Mouse (Mus musculus) midbrain, embryonic 16.5 days (tissue): ENCODE measurements at regions not wholly inside any gene's neighbourhood (a gene's known extent, or its start where the extent isn't known, plus 50 kb on each side); places are given as distances from the start of the nearest gene placed in this dataset.

Experiments used
- ATAC-seq: fragments of 200-750 bp; cut with Nextera tagmentation; 2 replicates; pipeline ENCODE4 v1.8.0; 2017; ENCODE audit warnings: moderate TSS enrichment
- H3K27ac ChIP-seq: fragments of 300-500 bp; sonication (generic); 2 replicates; pipeline ENCODE4 v1.5.1; 2014; ENCODE audit warnings: mild to moderate bottlenecking, low read length, mixed read lengths
- H3K27me3 ChIP-seq: fragments of 300-500 bp; sonication (generic); 2 replicates; pipeline ENCODE4 v1.6.1; 2014; ENCODE audit warnings: low read depth, low read length, mixed read lengths; ENCODE audit not compliant: control insufficient read depth, insufficient read depth
- H3K36me3 ChIP-seq: fragments of 300-500 bp; sonication (generic); 2 replicates; pipeline ENCODE4 v1.6.1; 2014; ENCODE audit warnings: mild to moderate bottlenecking, low read length, moderate library complexity, mixed read lengths; ENCODE audit not compliant: control insufficient read depth, insufficient read depth
- H3K4me1 ChIP-seq: fragments of 300-500 bp; sonication (generic); 2 replicates; pipeline ENCODE4 v1.6.1; 2014; ENCODE audit warnings: mild to moderate bottlenecking, low read length, mixed read lengths; ENCODE audit not compliant: control insufficient read depth, insufficient read depth
- H3K4me2 ChIP-seq: fragments of 300-500 bp; sonication (generic); 2 replicates; pipeline ENCODE4 v1.6.1; 2014; ENCODE audit warnings: mild to moderate bottlenecking, low read length, mixed read lengths
- H3K4me3 ChIP-seq: fragments of 300-500 bp; sonication (generic); 2 replicates; pipeline ENCODE4 v1.5.1; 2014; ENCODE audit warnings: low read depth, mild to moderate bottlenecking, low read length, moderate library complexity, mixed read lengths
- H3K9ac ChIP-seq: fragments of 300-500 bp; sonication (generic); 2 replicates; pipeline ENCODE4 v1.6.1; 2014; ENCODE audit warnings: low read depth, low read length, mixed read lengths
- H3K9me3 ChIP-seq: fragments of 300-500 bp; sonication (generic); replicated peaks from 2 replicates; pipeline ENCODE4 v1.6.1; 2014; ENCODE audit warnings: mild to moderate bottlenecking, low read length, mixed read lengths; ENCODE audit not compliant: control insufficient read depth, poor library complexity, severe bottlenecking
- WGBS: fragments of 180-500 bp; shearing (Covaris S2); extraction: QIAGEN DNeasy Blood & Tissue Kit; methylation state at CpG from one replicate; pipeline ENCODE4 v1.1.7; 2014; 5-methylcytosine and 5-hydroxymethylcytosine counted together

DNA sequence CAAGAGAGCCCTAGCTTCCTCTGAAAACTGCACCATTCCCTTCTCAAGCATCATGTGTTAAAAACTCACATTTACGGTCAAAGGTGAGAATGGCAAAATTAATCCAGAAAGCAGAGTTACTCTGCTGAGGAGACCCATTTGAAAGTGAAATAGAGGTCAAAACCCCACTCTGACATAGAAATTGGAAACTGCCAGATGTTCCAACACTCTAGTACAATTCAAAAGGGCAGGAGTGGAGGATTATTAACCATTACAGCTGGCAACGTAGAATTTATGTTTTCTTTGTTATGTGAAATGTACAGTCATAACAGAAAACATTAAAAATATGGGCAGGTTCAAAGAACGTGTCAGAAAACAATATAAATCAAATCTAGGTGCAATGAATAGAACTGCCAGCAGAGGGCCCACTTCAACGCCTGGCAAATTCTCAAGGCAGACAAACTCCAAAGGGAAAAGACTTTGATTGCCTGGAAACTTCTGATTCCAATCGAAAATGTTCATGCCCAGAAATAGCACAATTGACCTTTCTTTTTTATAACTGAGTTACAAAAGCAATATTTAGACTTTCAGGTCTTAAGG, 54.2 kb upstream of the Rfpl4b start:
- 22% methylated on average over 5 of the region's 5 CpGs for WGBS
- ATAC-seq: no peak

DNA sequence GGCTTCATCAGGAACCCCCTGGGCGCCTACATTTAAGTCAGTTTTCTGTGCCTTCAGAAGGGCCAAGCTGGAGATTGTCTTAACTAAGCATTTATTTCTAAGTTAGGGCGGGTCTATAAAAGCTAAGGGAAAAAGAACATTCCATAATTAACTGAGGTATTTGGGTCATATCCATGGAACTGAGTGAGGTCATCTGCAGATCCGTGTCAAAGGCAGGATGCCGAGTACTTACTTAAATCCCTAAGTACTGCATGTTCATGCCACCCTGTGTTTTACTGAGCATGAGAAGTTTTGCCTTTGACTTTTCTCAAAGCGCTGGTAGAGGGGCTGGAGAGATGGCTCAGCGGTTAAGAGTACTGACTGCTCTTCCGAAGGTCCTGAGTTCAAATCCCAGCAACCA, 57.7 kb upstream of the Rfpl4b start:
- H3K27ac ChIP-seq: no peak overlapping the region
- ATAC-seq: no peak
- no peaks in the 10 kb centered on the region for H3K27me3 ChIP-seq
- no peaks in the 10 kb centered on the region for H3K9me3 ChIP-seq
- no peak overlapping the region for H3K4me3 ChIP-seq
- H3K36me3 ChIP-seq: no peaks in the 10 kb centered on the region
- H3K4me1 ChIP-seq: no peaks in the 10 kb centered on the region; the same call in 1 of the 2 replicates
- H3K4me2 ChIP-seq: no peak overlapping the region
- no peak overlapping the region for H3K9ac ChIP-seq
- 95% methylated on average over 7 of the region's 7 CpGs for WGBS

More for the DNA sequence above, 54.2 kb upstream of the Rfpl4b start:
- Histone ChIP-seq H3K36me3 (no peaks in the 10 kb centered on the region), H3K9me3 (no peaks in the 10 kb centered on the region), H3K4me1 (no peaks in the 10 kb centered on the region; the same call in 1 of the 2 replicates), H3K27me3 (no peaks in the 10 kb centered on the region), H3K4me3 (no peak overlapping the region), H3K9ac (no peak overlapping the region), H3K27ac (no peak overlapping the region), H3K4me2 (no peak overlapping the region)

DNA sequence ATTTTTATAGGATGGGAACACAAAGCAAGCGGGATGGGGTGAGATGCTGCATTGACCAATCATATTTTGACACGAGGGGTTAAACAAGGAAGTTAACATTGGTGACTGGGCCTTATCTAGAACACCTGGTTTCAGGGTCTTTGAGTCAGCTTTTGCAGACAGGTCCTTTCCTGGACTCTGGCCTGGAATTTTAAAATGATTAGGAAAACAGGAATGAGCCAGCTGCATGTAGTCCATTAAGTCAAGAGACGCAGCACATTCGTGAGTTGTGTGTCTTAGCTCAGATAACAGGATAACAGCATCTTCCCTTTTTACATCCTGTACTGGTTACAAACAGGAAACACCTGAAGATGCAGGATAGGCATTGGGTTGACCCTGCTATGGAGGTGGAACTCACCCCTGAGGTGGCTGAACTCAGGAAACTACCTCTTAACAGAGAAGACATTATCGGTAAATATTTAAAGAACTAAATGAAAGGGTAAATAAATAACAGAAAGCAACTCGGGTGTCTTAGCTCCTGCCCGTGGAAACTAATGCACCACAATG, 59.1 kb upstream of the Rfpl4b start:
- no peaks in the 10 kb centered on the region for H3K4me1 ChIP-seq
- H3K9ac ChIP-seq: no peak overlapping the region
- WGBS: 84% methylated on average over 7 of the region's 7 CpGs
- no peak overlapping the region for H3K27ac ChIP-seq
- no peaks in the 10 kb centered on the region for H3K27me3 ChIP-seq
- H3K36me3 ChIP-seq: no peaks in the 10 kb centered on the region
- ATAC-seq: no peak
- no peaks in the 10 kb centered on the region for H3K9me3 ChIP-seq
- no peak overlapping the region for H3K4me3 ChIP-seq
- H3K4me2 ChIP-seq: no peak overlapping the region

DNA sequence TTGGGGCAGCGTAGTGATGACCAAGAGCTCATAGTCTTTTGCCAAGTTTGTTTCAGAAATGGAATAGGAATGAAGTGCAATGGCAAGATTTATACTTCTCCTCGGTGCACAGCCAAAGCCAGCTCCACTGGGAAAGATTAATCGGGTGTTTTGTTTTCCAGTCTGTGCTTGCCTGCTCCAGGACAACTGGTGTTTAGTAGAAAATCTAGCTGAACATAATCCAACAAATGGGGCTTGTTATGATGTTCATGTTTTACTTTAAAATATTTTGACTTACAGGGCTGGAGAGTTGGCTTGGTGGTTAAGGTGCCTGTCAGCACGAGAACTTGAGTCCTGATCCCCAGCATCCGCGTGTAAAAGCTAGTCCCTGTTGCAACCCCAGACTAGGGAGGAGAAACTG, 60.6 kb upstream of the Rfpl4b start:
- ATAC-seq: no peak
- H3K4me1 ChIP-seq: no peaks in the 10 kb centered on the region
- no peak overlapping the region for H3K9ac ChIP-seq
- H3K27ac ChIP-seq: no peak overlapping the region
- H3K36me3 ChIP-seq: no peaks in the 10 kb centered on the region
- 94% methylated on average over 6 of the region's 6 CpGs for WGBS
- H3K27me3 ChIP-seq: no peaks in the 10 kb centered on the region
- no peak overlapping the region for H3K4me3 ChIP-seq
- no peaks in the 10 kb centered on the region for H3K9me3 ChIP-seq
- H3K4me2 ChIP-seq: no peak overlapping the region

DNA sequence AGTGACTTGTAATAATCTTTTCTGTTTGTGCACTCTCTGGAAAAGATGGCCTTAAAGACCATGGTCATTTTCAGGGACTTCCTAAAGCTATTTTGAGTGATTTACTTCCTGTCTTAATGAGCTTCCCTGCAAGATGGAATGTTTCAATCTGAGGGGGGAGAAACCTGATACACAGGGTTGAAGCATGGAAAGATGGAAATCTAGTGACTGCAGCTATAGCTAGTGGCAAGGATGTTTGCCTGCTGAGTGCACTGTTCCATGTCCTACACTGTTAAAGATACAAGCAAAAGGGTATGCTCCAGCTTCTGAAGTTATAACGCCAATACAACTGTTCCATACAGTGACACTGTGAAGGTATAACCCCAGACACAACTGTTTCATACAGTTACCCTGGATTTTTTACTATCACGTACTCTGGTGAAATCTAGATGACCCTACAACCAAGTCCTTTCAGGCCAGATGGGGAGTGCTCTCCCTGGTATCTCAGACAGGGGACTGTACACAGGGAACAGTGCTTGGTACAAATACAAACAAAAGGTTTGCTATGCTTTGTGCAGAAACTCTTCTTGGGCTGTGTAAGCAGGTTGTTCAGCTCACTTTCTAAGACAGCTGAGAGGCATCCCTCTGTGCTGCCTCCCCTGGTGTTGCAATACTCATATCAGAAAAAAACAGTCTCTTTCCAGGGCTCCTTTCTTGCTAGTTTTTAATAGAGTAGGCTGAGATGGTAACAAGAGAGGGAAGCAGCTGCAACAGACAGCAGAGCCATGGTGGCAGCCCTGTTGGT, 62.4 kb upstream of the Rfpl4b start:
- no peaks in the 10 kb centered on the region for H3K4me1 ChIP-seq
- no peak overlapping the region for H3K9ac ChIP-seq
- H3K4me2 ChIP-seq: no peak overlapping the region
- no peak overlapping the region for H3K4me3 ChIP-seq
- 89% methylated on average over 2 of the region's 2 CpGs for WGBS
- H3K27me3 ChIP-seq: no peaks in the 10 kb centered on the region
- H3K9me3 ChIP-seq: no peaks in the 10 kb centered on the region
- no peaks in the 10 kb centered on the region for H3K36me3 ChIP-seq
- ATAC-seq: no peak
- no peak overlapping the region for H3K27ac ChIP-seq

DNA sequence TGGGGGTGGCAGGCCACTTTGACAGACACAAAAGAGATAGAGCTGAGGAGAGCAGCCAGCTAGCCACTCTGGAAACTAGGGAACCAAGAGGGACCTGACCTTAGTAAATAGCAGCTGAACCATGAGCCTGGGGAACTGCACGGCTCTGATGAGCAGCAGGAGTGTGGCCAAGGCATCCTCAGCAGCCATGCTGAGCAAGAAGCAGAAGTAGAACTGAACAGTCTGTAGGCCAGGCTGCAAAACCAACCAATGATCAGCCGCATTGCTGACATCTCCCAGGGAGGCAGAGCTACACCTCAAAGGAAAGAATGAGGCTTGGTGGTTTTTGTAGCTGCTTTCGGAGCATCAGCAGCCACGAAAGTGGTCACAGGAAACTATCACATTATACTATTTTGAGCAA, 63.1 kb upstream of the Rfpl4b start:
- Histone ChIP-seq H3K27me3 (no peaks in the 10 kb centered on the region), H3K9ac (no peak overlapping the region), H3K4me3 (no peak overlapping the region), H3K27ac (no peak overlapping the region), H3K4me2 (no peak overlapping the region), H3K4me1 (no peaks in the 10 kb centered on the region), H3K9me3 (no peaks in the 10 kb centered on the region), H3K36me3 (no peaks in the 10 kb centered on the region)
- ATAC-seq: no peak
- WGBS: 69% methylated on average over 4 of the region's 4 CpGs

DNA sequence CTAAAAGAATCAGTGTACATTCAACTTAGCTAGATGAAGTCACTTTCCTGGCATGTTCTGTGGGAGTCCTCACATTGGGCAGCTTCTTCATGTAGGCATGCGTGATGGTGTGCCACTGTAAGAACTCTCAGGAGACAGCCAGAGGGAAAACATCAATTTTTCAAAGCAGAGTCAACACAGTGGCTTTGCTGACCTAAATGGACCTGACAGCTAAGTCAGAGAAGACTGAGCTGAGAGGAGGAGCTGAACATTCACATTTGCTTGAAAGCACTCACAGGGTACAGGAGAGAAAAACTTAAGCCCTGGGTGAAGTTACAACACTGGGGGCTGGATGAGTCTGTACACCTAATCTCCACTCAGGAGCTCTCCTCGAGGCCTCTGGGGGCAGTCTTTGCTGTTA, 64.9 kb upstream of the Rfpl4b start:
- H3K36me3 ChIP-seq: no peaks in the 10 kb centered on the region
- H3K4me3 ChIP-seq: no peak overlapping the region
- ATAC-seq: no peak
- no peak overlapping the region for H3K9ac ChIP-seq
- no peak overlapping the region for H3K27ac ChIP-seq
- H3K4me1 ChIP-seq: no peaks in the 10 kb centered on the region
- no peak overlapping the region for H3K4me2 ChIP-seq
- WGBS: 73% methylated on average over 2 of the region's 2 CpGs
- H3K9me3 ChIP-seq: no peaks in the 10 kb centered on the region
- H3K27me3 ChIP-seq: no peaks in the 10 kb centered on the region

DNA sequence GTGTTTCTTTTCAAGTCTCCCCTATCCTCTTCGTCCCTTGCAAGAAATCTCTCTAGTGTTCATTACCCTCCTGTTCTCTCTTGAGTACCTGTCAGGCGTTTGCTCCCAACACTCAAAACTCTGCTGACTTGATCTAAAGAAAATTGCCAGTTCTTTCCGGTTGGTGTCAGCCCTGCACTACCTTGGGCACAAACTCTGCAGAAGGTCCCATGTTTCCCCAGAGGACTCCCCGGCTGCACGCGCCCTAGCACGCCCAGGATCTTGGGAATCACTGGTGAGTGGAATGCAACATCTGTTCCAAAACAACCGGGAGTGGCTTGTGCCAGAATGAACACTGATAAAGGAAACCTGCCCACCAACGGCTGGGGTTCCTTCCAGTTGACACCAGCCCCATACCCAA, 66.3 kb upstream of the Rfpl4b start:
- no peak overlapping the region for H3K27ac ChIP-seq
- no peaks in the 10 kb centered on the region for H3K36me3 ChIP-seq
- no peak overlapping the region for H3K9ac ChIP-seq
- H3K4me1 ChIP-seq: no peaks in the 10 kb centered on the region
- no peak overlapping the region for H3K4me2 ChIP-seq
- H3K4me3 ChIP-seq: no peak overlapping the region
- H3K9me3 ChIP-seq: no peaks in the 10 kb centered on the region
- no peaks in the 10 kb centered on the region for H3K27me3 ChIP-seq
- 94% methylated on average over 9 of the region's 9 CpGs for WGBS
- no peak for ATAC-seq

DNA sequence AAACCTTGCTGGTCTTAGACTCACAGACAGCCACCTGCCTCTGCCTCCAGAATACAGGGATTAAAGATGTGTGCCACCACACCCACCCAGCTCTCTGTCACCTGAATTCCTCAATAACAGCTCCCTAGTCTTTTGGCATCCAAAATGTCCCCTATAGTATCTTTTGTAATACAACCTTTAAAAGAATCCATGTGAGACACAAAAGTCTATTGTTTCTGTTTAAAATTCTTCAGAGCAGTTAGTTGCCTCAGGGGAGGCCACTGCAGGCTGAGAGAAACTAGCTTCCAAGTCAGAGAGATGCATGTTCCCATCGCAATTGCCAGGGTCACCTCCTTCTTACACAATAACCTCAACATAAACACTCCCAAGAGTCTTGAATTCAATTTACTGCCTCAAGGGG, 70.6 kb upstream of the Lama4 start:
- Histone ChIP-seq H3K36me3 (no peaks in the 10 kb centered on the region), H3K9me3 (no peaks in the 10 kb centered on the region), H3K4me1 (no peaks in the 10 kb centered on the region), H3K27me3 (no peaks in the 10 kb centered on the region), H3K9ac (no peak overlapping the region), H3K4me3 (no peak overlapping the region), H3K27ac (no peak overlapping the region), H3K4me2 (no peak overlapping the region)
- 53% methylated on average over 1 of the region's 1 CpGs for WGBS
- ATAC-seq: no peak
